Mouse (Mus musculus): ENCODE data around the gene Adgra1. TPM values are rescaled to one million over a fixed set of nuclear protein-coding genes. Genes with fewer than 3 reads are reported as not detected.

The Adgra1 gene
- total and polyA plus RNA-seq, 2 experiments from 2014 or later, result 0.12 TPM; not detected in 1

DNA sequence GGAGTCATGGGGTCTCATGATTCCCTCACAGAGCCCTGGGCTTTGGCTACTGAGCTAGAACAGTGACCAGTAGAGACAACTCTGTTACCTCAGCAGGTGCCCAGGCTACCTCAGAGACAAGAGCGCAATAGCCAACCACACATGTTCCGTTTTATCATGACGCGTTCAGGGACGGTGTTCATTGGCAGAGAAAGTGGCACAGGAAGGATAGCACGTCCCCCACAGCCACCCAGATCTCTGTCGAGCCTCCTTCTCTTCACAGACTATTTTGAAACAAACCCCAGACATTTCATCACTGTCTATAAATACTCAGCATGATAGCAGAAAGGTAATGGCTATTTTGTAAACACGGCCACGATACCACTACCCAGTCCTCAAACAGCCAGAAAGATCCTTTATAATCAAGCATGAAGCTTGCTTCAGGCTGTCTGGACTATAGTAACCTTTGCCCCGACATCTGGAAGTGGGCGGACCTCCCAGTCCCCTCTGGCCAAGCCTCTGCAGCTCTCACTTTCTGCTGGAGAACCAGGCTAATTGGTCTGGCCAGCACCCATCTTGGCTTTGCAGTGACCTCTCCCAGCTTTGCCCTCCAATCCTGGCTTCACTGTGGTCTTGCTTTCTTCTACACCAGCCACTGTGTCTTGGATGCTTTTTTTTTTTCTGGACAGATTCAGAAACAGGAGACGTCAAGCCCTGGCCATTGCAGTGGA lies 11.5 kb upstream of the Adgra1 start:
- ATAC-seq (ENCODE audit: insufficient read depth, low read depth) (no peak), DNase-seq (ENCODE audit: low spot score) (no peak)
- Histone ChIP-seq H3K27ac (ENCODE audit: low read depth) (no peak overlapping the region), H3K27me3 (ENCODE audit: control insufficient read depth, insufficient read depth, low read length) (no peaks in the 10 kb centered on the region), H3K4me1 (ENCODE audit: control insufficient read depth, insufficient read depth) (no peaks in the 10 kb centered on the region), H3K4me3 (ENCODE audit: low read depth, low read length) (no peak overlapping the region), H3K4me2 (ENCODE audit: low read depth, low read length) (no peak overlapping the region), H3K9ac (replicated peaks; ENCODE audit: low read depth, low read length) (no peak overlapping the region), H3K36me3 (replicated peaks; ENCODE audit: control insufficient read depth, insufficient read depth, low read length) (no peaks in the 10 kb centered on the region), H3K9me3 (replicated peaks; ENCODE audit: control insufficient read depth, low read length) (no peaks in the 10 kb centered on the region)
- WGBS, result 52% methylated on average over 12 of the region's 12 CpGs
- no peak for TF ChIP-seq EP300 (IDR thresholded peaks at IDR 0.05; ENCODE audit: low read depth)
- TF ChIP-seq CTCF (IDR thresholded peaks at IDR 0.05; ENCODE audit: low read depth), result no peak

DNA sequence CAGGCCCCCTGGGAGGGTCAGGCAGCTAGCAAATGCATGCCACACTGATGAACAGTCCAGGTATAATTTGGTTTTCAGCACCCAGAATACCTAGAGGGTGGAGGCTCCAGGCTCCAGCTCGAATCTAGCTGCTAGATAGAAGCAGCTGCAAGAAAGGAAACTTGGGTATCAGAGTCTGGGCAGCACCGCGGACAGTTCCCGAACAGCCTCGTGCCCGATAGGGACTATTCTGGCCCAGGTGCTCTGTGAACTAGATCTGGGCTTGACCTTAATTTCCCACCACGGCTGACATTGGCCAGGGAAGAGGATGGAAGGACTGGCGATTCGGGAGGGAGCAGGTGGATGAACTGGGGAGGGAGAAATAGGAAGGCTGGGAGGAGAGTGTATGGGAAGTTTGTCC lies 6.3 kb upstream of the Adgra1 start:
- TF ChIP-seq CTCF (IDR thresholded peaks at IDR 0.05; ENCODE audit: low read depth), result no peak
- no peak for TF ChIP-seq EP300 (IDR thresholded peaks at IDR 0.05; ENCODE audit: low read depth)
- Histone ChIP-seq H3K27ac (ENCODE audit: low read depth) (no peak overlapping the region), H3K4me1 (ENCODE audit: control insufficient read depth, insufficient read depth) (no peaks in the 10 kb centered on the region), H3K4me2 (ENCODE audit: low read depth, low read length) (no peak overlapping the region), H3K4me3 (ENCODE audit: low read depth, low read length) (no peak overlapping the region), H3K36me3 (replicated peaks; ENCODE audit: control insufficient read depth, insufficient read depth, low read length) (no peaks in the 10 kb centered on the region), H3K9ac (replicated peaks; ENCODE audit: low read depth, low read length) (no peak overlapping the region), H3K9me3 (replicated peaks; ENCODE audit: control insufficient read depth, low read length) (no peaks in the 10 kb centered on the region), H3K27me3 (ENCODE audit: control insufficient read depth, insufficient read depth, low read length) (0 out of 2 replicates have a peak, but pooled peaks cover 6% of the 10 kb centered on the region)
- no peak for DNase-seq (ENCODE audit: low spot score)
- ATAC-seq (ENCODE audit: insufficient read depth, low read depth), result no peak
- WGBS, result 5% methylated on average over 9 of the region's 9 CpGs

DNA sequence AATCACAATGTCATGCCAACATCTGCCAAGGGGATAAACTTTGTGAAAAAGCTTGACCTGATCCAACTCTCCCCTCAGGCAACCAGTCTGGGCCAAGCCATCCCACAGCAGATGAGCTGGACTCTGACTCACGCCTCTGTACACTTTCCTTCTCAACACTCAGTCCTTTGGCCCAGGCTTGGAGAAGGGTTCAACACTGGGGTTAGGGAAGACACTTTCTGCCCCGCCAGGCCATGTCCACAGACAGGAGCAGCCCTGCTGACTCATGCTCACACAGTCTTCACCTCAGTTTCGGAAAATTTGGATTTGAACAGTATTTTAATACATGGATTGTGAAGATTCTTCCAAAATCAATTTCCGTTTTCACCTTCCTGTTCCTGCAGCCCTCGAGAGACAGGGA lies 442 bp upstream of the Adgra1 start:
- WGBS, result 32% methylated on average over 5 of the region's 5 CpGs
- ATAC-seq (ENCODE audit: insufficient read depth, low read depth) (no peak), DNase-seq (ENCODE audit: low spot score) (no peak)
- peaks cover 37% of the 10 kb centered on the region for H3K27me3 ChIP-seq (ENCODE audit: control insufficient read depth, insufficient read depth, low read length)
- H3K4me1 ChIP-seq (ENCODE audit: control insufficient read depth, insufficient read depth), result no peaks in the 10 kb centered on the region; the same call in 1 of the 2 replicates
- peak overlapping the region; percentile 24; the same call in 1 of the 2 replicates for H3K4me3 ChIP-seq (ENCODE audit: low read depth, low read length)
- TF ChIP-seq CTCF (IDR thresholded peaks at IDR 0.05; ENCODE audit: low read depth), result no peak
- TF ChIP-seq EP300 (IDR thresholded peaks at IDR 0.05; ENCODE audit: low read depth), result no peak
- no peak overlapping the region for H3K27ac ChIP-seq (ENCODE audit: low read depth)
- H3K4me2 ChIP-seq (ENCODE audit: low read depth, low read length), result peak overlapping the region; percentile 51
- no peaks in the 10 kb centered on the region for H3K36me3 ChIP-seq (replicated peaks; ENCODE audit: control insufficient read depth, insufficient read depth, low read length)
- no peaks in the 10 kb centered on the region for H3K9me3 ChIP-seq (replicated peaks; ENCODE audit: control insufficient read depth, low read length)
- no peak overlapping the region for H3K9ac ChIP-seq (replicated peaks; ENCODE audit: low read depth, low read length)

DNA sequence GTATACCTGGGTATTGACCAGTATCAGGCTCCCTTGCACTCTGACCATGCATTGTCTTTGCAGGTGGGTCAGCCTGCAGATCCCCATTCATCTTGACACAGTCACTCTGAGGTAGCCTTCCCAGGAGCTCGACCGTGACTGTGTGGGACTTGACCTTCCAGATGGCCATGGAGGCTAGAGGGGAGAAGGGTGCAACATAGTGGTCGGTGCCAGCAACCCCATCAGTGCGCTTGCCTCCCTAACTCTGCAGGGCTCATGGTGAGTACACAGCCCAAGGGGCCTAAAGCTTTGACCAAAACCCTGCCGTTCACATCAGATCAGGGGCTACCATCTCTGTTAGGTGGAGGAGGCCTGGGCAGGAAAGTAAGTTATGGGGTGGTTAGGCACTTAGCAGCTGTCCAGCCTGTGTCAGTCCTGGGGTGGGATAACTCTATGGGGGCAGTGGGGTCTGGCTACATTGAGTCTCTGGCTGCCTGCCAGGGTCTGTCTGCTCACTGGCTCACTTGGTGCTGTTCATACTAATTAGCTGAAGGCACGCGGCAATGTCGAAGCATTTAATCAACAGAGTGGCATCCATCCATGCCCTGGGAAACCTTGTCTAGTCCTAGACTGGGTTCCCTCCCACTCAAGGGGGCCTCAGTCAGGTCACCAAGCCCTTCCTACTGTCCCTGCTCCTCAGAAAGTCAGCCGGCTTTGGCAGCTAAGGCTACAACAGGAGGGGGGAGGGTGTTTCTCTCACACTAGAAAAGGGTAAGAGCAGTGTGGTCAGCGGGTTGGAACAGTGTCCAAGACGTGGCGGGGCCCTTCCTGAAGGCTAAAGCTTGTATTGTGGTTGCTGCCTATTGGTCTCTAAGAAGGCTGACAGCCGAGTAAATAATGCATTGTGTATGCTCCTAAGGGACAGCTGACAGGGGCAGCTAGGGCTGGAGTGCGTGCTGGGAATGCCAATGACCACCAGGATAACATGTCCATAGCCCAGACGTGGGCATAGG lies 1.5 kb downstream of the Adgra1 start:
- DNase-seq (ENCODE audit: low spot score) (no peak), ATAC-seq (ENCODE audit: insufficient read depth, low read depth) (no peak)
- H3K36me3 ChIP-seq (replicated peaks; ENCODE audit: control insufficient read depth, insufficient read depth, low read length), result no peaks in the 10 kb centered on the region
- no peak overlapping the region for H3K4me2 ChIP-seq (ENCODE audit: low read depth, low read length)
- no peaks in the 10 kb centered on the region for H3K9me3 ChIP-seq (replicated peaks; ENCODE audit: control insufficient read depth, low read length)
- H3K27ac ChIP-seq (ENCODE audit: low read depth), result no peak overlapping the region
- peaks cover 35% of the 10 kb centered on the region for H3K27me3 ChIP-seq (ENCODE audit: control insufficient read depth, insufficient read depth, low read length)
- no peaks in the 10 kb centered on the region; the same call in 1 of the 2 replicates for H3K4me1 ChIP-seq (ENCODE audit: control insufficient read depth, insufficient read depth)
- 62% methylated on average over 15 of the region's 15 CpGs for WGBS
- H3K4me3 ChIP-seq (ENCODE audit: low read depth, low read length), result no peak overlapping the region
- H3K9ac ChIP-seq (replicated peaks; ENCODE audit: low read depth, low read length), result no peak overlapping the region
- TF ChIP-seq EP300 (IDR thresholded peaks at IDR 0.05; ENCODE audit: low read depth), result no peak
- TF ChIP-seq CTCF (IDR thresholded peaks at IDR 0.05; ENCODE audit: low read depth), result no peak

DNA sequence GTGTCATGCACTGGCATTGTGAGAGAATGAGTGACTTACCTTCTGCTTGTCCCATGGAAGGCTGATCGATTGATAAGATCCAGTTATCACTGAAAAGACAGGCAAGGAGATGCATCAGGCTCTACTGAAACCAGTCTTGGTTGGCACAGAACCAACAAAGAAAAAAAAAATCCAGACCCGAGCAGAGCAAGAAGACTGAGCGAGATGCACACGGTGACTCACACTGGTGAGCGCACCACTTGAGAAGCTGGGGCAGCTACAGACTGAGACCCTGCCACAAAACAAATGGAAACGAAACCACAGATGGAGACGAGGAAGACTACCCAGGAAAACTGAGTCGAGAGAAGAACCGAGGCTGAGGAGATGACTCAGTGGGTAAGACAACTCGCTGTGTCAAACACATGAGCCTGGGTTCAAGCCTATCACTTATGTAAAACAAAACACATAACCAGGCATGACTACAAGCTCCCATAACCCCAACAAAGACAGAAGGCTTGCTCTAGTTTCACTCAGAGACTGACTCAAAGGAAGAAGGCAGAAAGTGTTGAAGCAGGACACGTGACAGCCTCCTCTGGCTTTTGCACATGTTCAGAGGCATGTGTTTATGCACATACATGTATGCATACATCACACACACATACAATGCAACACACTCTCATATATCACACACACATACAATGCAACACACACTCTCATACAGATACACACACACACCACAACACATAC lies 6.6 kb downstream of the Adgra1 start:
- peaks cover 5% of the 10 kb centered on the region for H3K27me3 ChIP-seq (ENCODE audit: control insufficient read depth, insufficient read depth, low read length)
- no peak for DNase-seq (ENCODE audit: low spot score)
- WGBS, result 72% methylated on average over 11 of the region's 11 CpGs
- no peak for ATAC-seq (ENCODE audit: insufficient read depth, low read depth)
- TF ChIP-seq CTCF (IDR thresholded peaks at IDR 0.05; ENCODE audit: low read depth) (no peak), EP300 (IDR thresholded peaks at IDR 0.05; ENCODE audit: low read depth) (no peak)
- no peaks in the 10 kb centered on the region for H3K9me3 ChIP-seq (replicated peaks; ENCODE audit: control insufficient read depth, low read length)
- H3K27ac ChIP-seq (ENCODE audit: low read depth), result no peak overlapping the region
- no peak overlapping the region for H3K9ac ChIP-seq (replicated peaks; ENCODE audit: low read depth, low read length)
- no peak overlapping the region for H3K4me2 ChIP-seq (ENCODE audit: low read depth, low read length)
- H3K36me3 ChIP-seq (replicated peaks; ENCODE audit: control insufficient read depth, insufficient read depth, low read length), result no peaks in the 10 kb centered on the region
- no peak overlapping the region for H3K4me3 ChIP-seq (ENCODE audit: low read depth, low read length)
- H3K4me1 ChIP-seq (ENCODE audit: control insufficient read depth, insufficient read depth), result no peaks in the 10 kb centered on the region

All from heart, postnatal 0 days (tissue).